Mouse (Mus musculus) monocyte, adult 5-6 weeks (primary cell): ENCODE results near the gene Scap. TPM values are rescaled to one million over a fixed set of nuclear protein-coding genes. Genes with fewer than 3 reads are reported as not detected.
"Not testable (repeated sequence)": the region's sequence is repeated elsewhere in the genome, so short reads cannot be mapped to it uniquely, and the experiment has no call there.

Experiments
- ATAC-seq: fragments of 153-309, 156-312 bp; replicated peaks from 2 replicates; pipeline ENCODE4 v1.8.0; 2017; ENCODE audit warnings: mild to moderate bottlenecking; ENCODE audit not compliant: low TSS enrichment, insufficient number of reproducible peaks, severe bottlenecking, poor library complexity, low FRiP score
- total RNA-seq: library from RNA; stranded (forward); fragments of 200-1000, 200-491, 200-594 nt; gene quantifications from 3 replicates; pipeline ENCODE4 v1.2.3, GENCODE M21; 2017

Scap gene
- total RNA-seq, 1 experiment from 2014 or later: 12.4 TPM

GRCm38 (mm10) chr9:110369860-110370259, 36.8 kb downstream of the Scap start:
- ATAC-seq: no peak

- no peak for ATAC-seq
Measured at GRCm38 (mm10) chr9:110373871-110374270, 40.8 kb downstream of the Scap start.

GRCm38 (mm10) chr9:110375668-110376067, 42.6 kb downstream of the Scap start:
- no peak for ATAC-seq

- ATAC-seq: not testable (repeated sequence)
Measured at GRCm38 (mm10) chr9:110377655-110378054, 44.6 kb downstream of the Scap start.

GRCm38 (mm10) chr9:110379361-110379760, 46.3 kb downstream of the Scap start:
- no peak for ATAC-seq

- no peak for ATAC-seq
Measured at GRCm38 (mm10) chr9:110380662-110381061, 47.6 kb downstream of the Scap start.

- ATAC-seq: no peak
Measured at GRCm38 (mm10) chr9:110381292-110381691, 48.2 kb downstream of the Scap start.

GRCm38 (mm10) chr9:110384369-110384929, 51.4 kb downstream of the Scap start:
- no peak for ATAC-seq

- ATAC-seq: no peak
Measured at GRCm38 (mm10) chr9:110388011-110388410, 54.9 kb downstream of the Scap start.

- no peak for ATAC-seq
Measured at GRCm38 (mm10) chr9:110390843-110391242, 57.8 kb downstream of the Scap start.

- ATAC-seq: no peak
Measured at GRCm38 (mm10) chr9:110393295-110393694, 60.2 kb downstream of the Scap start.

GRCm38 (mm10) chr9:110400650-110401049, 67.6 kb downstream of the Scap start:
- ATAC-seq: no peak

- no peak for ATAC-seq
Measured at GRCm38 (mm10) chr9:110402731-110403130, 69.6 kb downstream of the Scap start.

- not testable (repeated sequence) for ATAC-seq
Measured at GRCm38 (mm10) chr9:110403240-110403639, 70.2 kb downstream of the Scap start.

GRCm38 (mm10) chr9:110407311-110408098, 74.4 kb downstream of the Scap start:
- ATAC-seq: no peak

GRCm38 (mm10) chr9:110408099-110408773, 75.1 kb downstream of the Scap start, which contains the start of gene Ptpn23:
Gene Ptpn23 (minus strand): TSS chr9:110408213.
- ATAC-seq: peak; percentile 82

GRCm38 (mm10) chr9:110410908-110411887, 78.1 kb downstream of the Scap start:
- peak; percentile 78 for ATAC-seq

GRCm38 (mm10) chr9:110412926-110413325, 79.8 kb downstream of the Scap start:
- ATAC-seq: no peak

- ATAC-seq: no peak
Measured at GRCm38 (mm10) chr9:110413785-110414184, 80.7 kb downstream of the Scap start.
